Mouse (Mus musculus) liver, embryonic 16.5 days (tissue): ENCODE measurements around the gene Lin37. TPM values are rescaled to one million over a fixed set of nuclear protein-coding genes. Genes with fewer than 3 reads are reported as not detected.

Experiments used
- ATAC-seq: fragments of 200-750 bp; cut with Nextera tagmentation; 2 replicates; pipeline ENCODE4 v1.8.0; 2017; ENCODE audit warnings: low read depth, mild to moderate bottlenecking, moderate number of reproducible peaks, moderate library complexity
- H3K27ac ChIP-seq: fragments of 300-500 bp; sonication (generic); 2 replicates; pipeline ENCODE4 v1.5.1; 2014; ENCODE audit warnings: mild to moderate bottlenecking, low read length
- H3K27me3 ChIP-seq: fragments of 300-500 bp; sonication (generic); 2 replicates; pipeline ENCODE4 v1.6.1; 2014; ENCODE audit warnings: low read depth, low read length, mixed read lengths; ENCODE audit not compliant: control insufficient read depth, insufficient read depth
- H3K36me3 ChIP-seq: fragments of 300-500 bp; sonication (generic); 2 replicates; pipeline ENCODE4 v1.6.1; 2014; ENCODE audit warnings: mild to moderate bottlenecking; ENCODE audit not compliant: control insufficient read depth, insufficient read depth
- H3K4me1 ChIP-seq: fragments of 300-500 bp; sonication (generic); 2 replicates; pipeline ENCODE4 v1.6.1; 2014; ENCODE audit warnings: low read depth, low read length, mixed read lengths; ENCODE audit not compliant: control insufficient read depth
- H3K4me2 ChIP-seq: fragments of 300-500 bp; sonication (generic); 2 replicates; pipeline ENCODE4 v1.6.1; 2014; ENCODE audit warnings: low read depth, low read length, mixed read lengths
- H3K4me3 ChIP-seq: fragments of 300-500 bp; sonication (generic); 2 replicates; pipeline ENCODE4 v1.5.1; 2014; ENCODE audit warnings: low read depth, mild to moderate bottlenecking, low read length
- H3K9ac ChIP-seq: fragments of 300-500 bp; sonication (generic); 2 replicates; pipeline ENCODE4 v1.6.1; 2014; ENCODE audit warnings: low read depth, low read length
- H3K9me3 ChIP-seq: fragments of 300-500 bp; sonication (generic); replicated peaks from 2 replicates; pipeline ENCODE4 v1.6.1; 2016; ENCODE audit warnings: low read length; ENCODE audit not compliant: control insufficient read depth
- WGBS: fragments of 180-500 bp; shearing (Covaris S2); extraction: QIAGEN DNeasy Blood & Tissue Kit; methylation state at CpG from one replicate; pipeline ENCODE4 v1.1.7; 2014; ENCODE audit not compliant: insufficient replicate concordance; 5-methylcytosine and 5-hydroxymethylcytosine counted together
- polyA plus RNA-seq: library from polyadenylated mRNA; unstranded; fragments of >200 nt; fragmentation: Nextera tagmentation; extraction: Ambion mirVana; gene quantifications from 2 replicates; pipeline ENCODE4 v1.2.1, GENCODE M21; 2015

Gene Lin37
- polyA plus RNA-seq, 1 experiment from 2014 or later: 23.7 TPM

DNA sequence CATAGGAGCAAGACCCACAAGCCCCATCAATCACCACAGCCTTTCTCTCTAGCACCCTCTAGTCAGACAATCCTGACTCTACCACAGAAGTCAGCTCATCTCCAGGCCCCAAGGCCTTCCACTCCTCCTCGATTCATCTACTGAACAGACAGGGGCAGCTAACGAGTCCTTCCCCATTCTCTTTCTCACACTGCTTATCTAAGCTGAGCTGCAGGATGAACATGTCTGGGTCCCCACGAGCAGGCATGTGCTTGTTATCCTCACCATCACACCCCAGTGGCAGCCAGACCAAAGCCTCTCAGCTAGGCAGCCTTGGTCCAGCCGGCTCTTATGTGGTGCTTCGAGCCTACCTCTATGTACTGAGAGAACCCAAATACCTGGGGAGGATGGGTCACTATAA is 12.8 kb upstream of the Lin37 start:
- no peaks in the 10 kb centered on the region for H3K27me3 ChIP-seq
- peaks cover 82% of the 10 kb centered on the region for H3K36me3 ChIP-seq
- H3K4me3 ChIP-seq: no peak overlapping the region
- H3K27ac ChIP-seq: no peak overlapping the region
- H3K9me3 ChIP-seq: no peaks in the 10 kb centered on the region
- H3K9ac ChIP-seq: no peak overlapping the region
- 46% methylated on average over 5 of the region's 5 CpGs for whole genome bisulfite sequencing
- peaks cover 7% of the 10 kb centered on the region for H3K4me1 ChIP-seq
- H3K4me2 ChIP-seq: no peak overlapping the region
- peak; percentile 27; the same call in 1 of the 2 replicates for ATAC-seq

- peaks cover 8% of the 10 kb centered on the region for H3K4me1 ChIP-seq
- peaks cover 38% of the 10 kb centered on the region for H3K36me3 ChIP-seq
- ATAC-seq: no peak
Measured at GRCm38 (mm10) chr7:30567555-30567954, 7.9 kb upstream of the Lin37 start.

DNA sequence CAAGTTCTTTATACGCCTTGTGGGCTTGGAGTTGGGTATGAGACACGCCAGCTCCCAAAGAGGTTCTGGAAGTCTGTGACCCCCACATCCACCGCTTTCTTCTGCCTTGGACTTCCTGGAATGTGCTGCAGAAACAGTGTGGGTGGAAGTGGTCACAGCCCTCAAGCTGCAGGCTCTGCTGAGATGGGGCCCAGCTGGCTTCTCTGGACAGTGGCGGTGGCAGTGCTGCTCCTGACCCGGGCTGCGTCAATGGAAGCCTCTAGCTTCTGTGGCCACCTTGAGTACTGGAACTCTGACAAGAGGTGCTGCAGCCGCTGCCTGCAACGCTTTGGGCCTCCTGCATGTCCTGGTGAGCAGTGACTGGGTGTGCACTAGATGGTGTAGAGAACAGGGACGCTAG is 6.4 kb upstream of the Lin37 start:
- Histone ChIP-seq H3K9ac (no peak overlapping the region), H3K27ac (no peak overlapping the region), H3K9me3 (no peaks in the 10 kb centered on the region), H3K4me2 (no peak overlapping the region), H3K4me3 (no peak overlapping the region), H3K27me3 (no peaks in the 10 kb centered on the region), H3K4me1 (peaks cover 11% of the 10 kb centered on the region), H3K36me3 (peaks cover 30% of the 10 kb centered on the region)
- WGBS: 78% methylated on average over 9 of the region's 9 CpGs
- no peak for ATAC-seq

More at GRCm38 (mm10) chr7:30567555-30567954, 7.9 kb upstream of the Lin37 start:
- Histone ChIP-seq H3K27ac (no peak overlapping the region), H3K4me2 (no peak overlapping the region), H3K27me3 (no peaks in the 10 kb centered on the region), H3K9me3 (no peaks in the 10 kb centered on the region), H3K9ac (no peak overlapping the region), H3K4me3 (no peak overlapping the region)
- 83% methylated on average over 11 of the region's 11 CpGs for WGBS

DNA sequence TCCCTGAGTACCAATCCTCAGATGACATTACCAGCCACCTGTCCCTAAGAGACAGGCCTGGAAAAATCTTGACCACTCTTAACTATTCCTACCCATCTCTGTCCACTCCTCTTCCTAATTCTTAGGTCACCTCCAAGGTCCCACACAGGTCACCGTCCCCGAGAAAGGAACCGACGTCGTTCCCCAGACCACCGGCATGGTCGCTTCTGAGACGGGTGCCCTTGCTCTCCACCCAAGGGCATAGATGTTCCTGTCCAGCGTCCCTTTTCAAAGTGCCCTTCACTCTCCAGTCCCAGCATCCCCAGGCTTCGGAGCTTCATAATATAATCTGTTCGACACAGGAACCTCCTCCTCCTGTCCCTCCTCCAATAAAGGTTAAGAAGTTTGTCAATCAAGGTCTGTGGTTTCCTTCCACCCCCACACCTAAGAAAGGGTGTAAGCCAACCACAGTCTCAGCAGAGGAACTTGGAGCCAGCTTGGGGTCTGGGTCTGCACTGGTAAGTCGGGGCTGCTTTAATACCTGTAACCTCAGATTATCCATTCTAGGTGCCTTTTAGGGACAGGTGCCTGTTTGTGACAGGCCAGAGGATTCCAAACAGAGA is 5.4 kb upstream of the Lin37 start, which contains the start of gene Igflr1:
TSS of gene Igflr1 (plus strand) at position 458 of the 602 bp plus-strand sequence.
- Histone ChIP-seq H3K27me3 (no peaks in the 10 kb centered on the region), H3K9me3 (no peaks in the 10 kb centered on the region), H3K4me3 (no peak within 1 kb of the TSS; the same call in 1 of the 2 replicates), H3K36me3 (peaks cover 22% of the 10 kb centered on the region), H3K4me1 (peaks cover 15% of the 10 kb centered on the region), H3K27ac (no peak within 1 kb of the TSS; the same call in 1 of the 2 replicates), H3K9ac (no peak within 1 kb of the TSS), H3K4me2 (peak within 1 kb of the TSS; percentile 73)
- WGBS: 87% methylated on average over 12 of the region's 12 CpGs
- ATAC-seq: no peak

DNA sequence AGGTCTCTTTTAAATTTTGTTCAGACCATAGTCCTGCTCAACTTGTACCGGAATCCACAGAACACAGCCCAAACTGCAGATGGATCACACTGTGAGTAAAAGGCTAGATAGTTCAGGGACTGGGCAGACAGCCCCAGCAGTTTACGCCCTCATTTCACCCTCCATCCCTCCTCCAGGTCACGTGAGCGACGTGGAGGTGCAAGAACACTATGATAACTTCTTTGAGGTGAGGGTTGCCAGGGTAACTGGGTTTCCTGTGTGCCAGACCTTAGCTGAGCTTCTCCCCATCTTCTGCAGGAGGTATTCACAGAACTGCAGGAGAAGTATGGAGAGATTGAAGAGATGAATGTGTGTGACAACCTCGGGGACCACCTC is 4.3 kb upstream of the Lin37 start:
- peaks cover 10% of the 10 kb centered on the region for H3K36me3 ChIP-seq
- H3K4me1 ChIP-seq: peaks cover 20% of the 10 kb centered on the region
- no peaks in the 10 kb centered on the region for H3K9me3 ChIP-seq
- peak overlapping the region; percentile 95 for H3K4me3 ChIP-seq
- H3K4me2 ChIP-seq: peak overlapping the region; percentile 73
- no peaks in the 10 kb centered on the region for H3K27me3 ChIP-seq
- WGBS: 25% methylated on average over 6 of the region's 6 CpGs
- no peak for ATAC-seq
- peak overlapping the region; percentile 98 for H3K27ac ChIP-seq
- H3K9ac ChIP-seq: peak overlapping the region; percentile 90

DNA sequence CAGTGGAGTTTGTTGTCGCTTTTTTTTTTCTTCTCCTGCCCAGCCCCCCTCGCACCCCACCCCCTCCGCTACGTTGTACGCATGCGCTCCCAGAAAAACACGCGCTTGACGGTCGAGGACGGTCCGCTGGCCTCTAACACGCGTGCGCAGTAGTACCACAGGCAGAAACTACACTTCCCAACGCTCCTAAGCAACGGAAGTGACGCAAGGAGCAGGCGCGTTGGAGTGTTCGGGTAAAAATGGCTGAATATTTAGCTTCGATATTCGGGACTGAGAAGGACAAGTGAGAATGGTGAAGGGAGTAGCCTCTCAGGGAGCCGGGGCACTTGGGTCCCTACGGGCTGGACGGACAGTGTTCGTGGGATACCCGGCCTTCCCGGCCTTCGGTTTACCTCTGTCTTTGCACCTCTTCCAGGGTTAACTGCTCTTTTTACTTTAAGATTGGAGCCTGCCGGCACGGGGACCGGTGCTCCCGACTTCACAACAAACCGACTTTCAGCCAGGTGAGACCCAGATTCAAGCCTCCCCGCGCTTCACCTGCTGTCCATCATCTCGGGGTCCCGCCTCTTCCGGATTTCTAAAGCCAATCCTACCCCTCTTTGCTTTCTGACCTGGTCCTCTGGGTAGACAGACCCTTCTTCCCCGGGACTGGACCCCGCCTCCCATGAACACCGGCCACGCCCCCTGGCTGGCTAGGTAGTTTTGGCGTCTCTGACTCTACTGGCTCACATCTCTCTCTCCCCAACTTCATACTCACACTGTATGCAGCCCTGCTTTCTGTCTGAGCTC is 3.7 kb upstream of the Lin37 start, which contains the start of the genes U2af1l4, Gm49396 and Psenen:
TSS of gene U2af1l4 (plus strand) at position 185 of the 789 bp plus-strand sequence.
TSS of gene Gm49396 (plus strand) at position 228 of the 789 bp plus-strand sequence.
TSS of gene Psenen (minus strand) at position 511 of the 789 bp plus-strand sequence.
- whole genome bisulfite sequencing: under 1% methylated on average over 45 of the region's 45 CpGs

GRCm38 (mm10) chr7:30562526-30563116 is 3.0 kb upstream of the Lin37 start:
- H3K36me3 ChIP-seq: peaks cover 3% of the 10 kb centered on the region; the same call in 1 of the 2 replicates
- peak overlapping the region; percentile 95 for H3K4me3 ChIP-seq
- no peaks in the 10 kb centered on the region for H3K9me3 ChIP-seq
- WGBS: 0% methylated on average over 27 of the region's 27 CpGs
- H3K27me3 ChIP-seq: no peaks in the 10 kb centered on the region
- no peak for ATAC-seq
- peak overlapping the region; percentile 90 for H3K9ac ChIP-seq
- peak overlapping the region; percentile 82 for H3K27ac ChIP-seq
- peaks cover 31% of the 10 kb centered on the region for H3K4me1 ChIP-seq
- H3K4me2 ChIP-seq: peak overlapping the region; percentile 73

More for the DNA sequence above, 3.7 kb upstream of the Lin37 start, which contains the start of the genes U2af1l4, Gm49396 and Psenen:
- peaks cover 26% of the 10 kb centered on the region for H3K4me1 ChIP-seq
- peaks cover 5% of the 10 kb centered on the region for H3K36me3 ChIP-seq
- peak; percentile 82 for ATAC-seq
- peak within 1 kb of the TSS; percentile 98 for H3K27ac ChIP-seq
- peak within 1 kb of the TSS; percentile 95 for H3K4me3 ChIP-seq
- no peaks in the 10 kb centered on the region for H3K27me3 ChIP-seq
- peak within 1 kb of the TSS; percentile 73 for H3K4me2 ChIP-seq
- H3K9me3 ChIP-seq: no peaks in the 10 kb centered on the region
- H3K9ac ChIP-seq: peak within 1 kb of the TSS; percentile 90

DNA sequence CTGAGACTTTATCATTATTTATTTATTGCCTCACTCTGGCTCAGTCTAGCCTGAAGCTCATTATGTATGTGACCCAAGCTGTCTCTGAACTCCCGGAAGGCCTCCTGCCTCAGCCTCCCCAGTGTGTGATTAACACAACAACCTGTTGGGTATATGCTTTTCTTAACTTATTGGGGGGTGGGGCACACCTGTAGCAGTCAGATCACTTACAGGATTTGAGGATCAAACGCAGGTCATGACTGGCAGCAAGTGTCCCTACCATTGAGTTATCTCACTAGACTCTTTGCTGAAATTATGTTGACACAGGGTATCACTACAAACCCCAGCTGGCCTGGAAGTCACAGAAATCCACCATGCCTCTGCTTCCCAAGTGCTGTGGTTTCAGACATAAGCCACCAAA is 658 bp upstream of the Lin37 start:
- peak overlapping the region; percentile 80 for H3K27ac ChIP-seq
- H3K4me2 ChIP-seq: peak overlapping the region; percentile 80; the same call in 1 of the 2 replicates
- peaks cover 31% of the 10 kb centered on the region for H3K4me1 ChIP-seq
- ATAC-seq: no peak
- no peaks in the 10 kb centered on the region for H3K27me3 ChIP-seq
- H3K9me3 ChIP-seq: no peaks in the 10 kb centered on the region
- 78% methylated on average over 2 of the region's 2 CpGs for WGBS
- no peak overlapping the region for H3K9ac ChIP-seq
- peak overlapping the region; percentile 76 for H3K4me3 ChIP-seq
- peaks cover 12% of the 10 kb centered on the region for H3K36me3 ChIP-seq
